Mouse (Mus musculus) megakaryocyte progenitor cell, adult 5-6 weeks (primary cell): ENCODE measurements around the gene Hc. TPM values are rescaled to one million over a fixed set of nuclear protein-coding genes. Genes with fewer than 3 reads are reported as not detected.
A peak's percentile ranks its signal among the peaks of the same experiment; 100 is the strongest.

Experiments used
- ATAC-seq: replicated peaks from 2 replicates; pipeline ENCODE4 v1.8.0; 2016; ENCODE audit warnings: mild to moderate bottlenecking, moderate TSS enrichment, inconsistent platforms; ENCODE audit not compliant: poor library complexity
- total RNA-seq, 2 experiments: library from RNA; stranded (forward) in 1 of 2; stranded (reverse) in 1 of 2; fragments of 157-497, 149-512 nt in 1 of 2; fragments of 200-1000 nt in 1 of 2; gene quantifications; 2 replicates each; pipeline versions ENCODE4 v1.2.3 to v1.2.4; 2015 to 2017

Gene Hc
- total RNA-seq (2015), result not detected in 2 replicates
- total RNA-seq (2017), result not detected in 2 replicates

DNA sequence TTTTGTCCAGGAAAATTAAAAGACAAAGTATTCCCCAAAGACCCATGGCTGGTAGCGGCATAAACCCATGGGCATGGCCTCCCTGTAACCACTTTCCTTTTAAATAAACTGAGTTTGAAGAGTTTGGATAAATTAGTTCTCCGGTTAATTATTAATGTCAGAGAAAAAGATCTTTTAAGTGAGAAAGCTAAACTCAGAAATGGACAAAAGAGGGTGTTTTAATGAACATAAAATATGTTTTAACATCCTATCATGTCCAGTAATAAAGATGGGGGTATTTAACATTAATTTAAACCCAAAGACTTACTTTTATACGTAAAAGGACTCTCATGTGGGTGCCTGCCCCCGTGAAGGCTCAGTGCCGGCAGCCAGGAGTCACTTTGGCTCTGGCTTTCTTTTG lies at the start of gene Hc:
Hc (minus strand) TSS at position 101 of the 400 bp plus-strand sequence.
- no peak for ATAC-seq

DNA sequence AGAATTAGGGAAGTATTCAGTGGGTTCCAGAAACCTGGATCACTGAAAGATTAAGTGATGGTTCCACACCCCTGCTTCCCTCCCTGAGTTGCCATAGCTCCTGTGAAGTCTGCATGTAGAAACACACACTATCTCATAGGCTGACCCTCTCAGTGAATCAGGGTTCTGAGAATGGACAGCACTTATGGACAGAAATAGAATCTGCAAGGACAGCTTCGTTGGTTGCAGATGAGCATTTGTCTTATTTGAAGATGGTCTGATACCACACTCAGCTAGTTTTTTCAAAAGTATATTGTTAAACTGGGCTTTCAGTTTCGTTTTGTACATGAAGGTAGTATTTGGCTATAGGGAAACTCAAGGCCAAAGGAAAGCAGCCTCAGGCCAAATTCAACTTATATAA lies 49.3 kb upstream of the Hc start:
- ATAC-seq, result no peak

DNA sequence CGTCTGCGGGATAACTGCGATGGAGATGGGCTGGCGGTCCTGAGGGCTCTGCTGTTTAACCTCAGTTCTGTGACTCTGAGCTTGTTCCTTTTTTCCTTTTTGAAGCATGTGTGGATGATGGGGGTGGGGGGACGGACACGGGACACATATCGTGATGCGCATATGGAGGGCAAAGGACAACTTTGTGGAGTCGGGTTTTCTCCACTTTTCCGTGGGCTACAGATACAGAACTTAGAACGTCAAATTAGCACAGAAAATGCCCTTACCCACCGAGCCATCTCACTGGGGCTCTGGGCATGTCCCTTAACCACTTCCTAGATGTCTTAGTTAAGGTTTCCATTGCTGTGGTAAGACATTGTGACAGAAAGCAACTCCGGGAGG lies 48.7 kb upstream of the Hc start:
- ATAC-seq, result peak; percentile 13

DNA sequence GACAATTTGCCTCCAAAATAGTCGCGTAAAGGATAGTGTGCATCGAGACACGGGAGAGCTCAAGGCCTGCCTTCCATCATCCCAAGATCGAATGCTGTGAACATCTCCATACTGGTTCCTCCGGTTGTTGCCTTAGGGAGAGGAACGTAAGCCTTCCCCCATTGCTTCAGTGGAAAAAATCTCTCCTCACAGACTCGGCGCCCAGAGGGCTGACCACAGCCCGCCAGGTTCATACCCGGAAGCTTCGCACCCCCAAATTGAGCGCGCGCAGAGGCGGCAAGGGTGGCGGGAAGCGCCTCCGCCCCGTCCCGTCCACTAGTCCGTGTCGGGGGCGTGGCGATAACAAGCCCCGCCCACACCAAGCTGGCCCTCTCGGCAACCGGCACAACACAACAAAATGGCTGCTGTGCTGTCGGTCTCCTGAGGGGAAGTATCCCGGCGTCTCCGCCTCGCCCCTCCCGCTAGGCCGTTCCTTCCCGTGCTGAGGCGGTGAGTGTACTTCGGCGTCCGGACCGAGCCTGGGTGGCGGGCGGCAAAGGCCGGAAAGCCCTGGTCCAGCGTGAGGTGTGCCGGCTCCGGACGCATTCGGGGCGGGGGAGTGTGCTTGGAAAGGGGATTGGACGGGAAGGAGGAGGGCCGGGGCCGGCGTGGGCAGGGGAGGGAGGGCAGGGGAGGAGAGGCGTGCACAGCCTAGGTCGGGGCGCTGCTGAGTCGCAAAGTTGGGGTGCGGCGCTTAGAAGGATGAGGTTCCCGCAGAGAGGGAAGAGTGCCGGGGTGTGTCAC lies 48.1 kb upstream of the Hc start, which contains the start of gene Cntrl:
Cntrl (plus strand) TSS at position 352 of the 783 bp plus-strand sequence.
- peak; percentile 81 for ATAC-seq

DNA sequence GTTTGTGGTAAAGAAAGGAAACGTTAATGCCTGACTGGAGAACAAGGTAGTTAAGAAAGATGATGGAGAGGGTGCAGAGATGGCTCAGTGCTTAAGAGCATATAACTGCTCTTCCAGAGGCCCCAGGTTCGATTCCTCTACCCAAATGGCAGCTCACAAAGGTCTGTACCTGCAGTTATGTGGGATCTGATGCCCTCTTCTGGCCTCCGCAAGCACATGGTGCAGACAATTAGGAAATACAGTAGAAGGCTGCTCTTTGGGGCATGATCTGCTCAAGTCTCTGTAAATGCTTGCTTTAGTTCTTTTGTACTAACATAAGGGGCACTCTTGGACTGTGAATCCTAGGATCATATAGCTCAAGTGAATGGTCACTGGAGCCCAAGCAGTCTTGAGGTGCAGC lies 47.5 kb upstream of the Hc start:
- peak; percentile 45 for ATAC-seq

DNA sequence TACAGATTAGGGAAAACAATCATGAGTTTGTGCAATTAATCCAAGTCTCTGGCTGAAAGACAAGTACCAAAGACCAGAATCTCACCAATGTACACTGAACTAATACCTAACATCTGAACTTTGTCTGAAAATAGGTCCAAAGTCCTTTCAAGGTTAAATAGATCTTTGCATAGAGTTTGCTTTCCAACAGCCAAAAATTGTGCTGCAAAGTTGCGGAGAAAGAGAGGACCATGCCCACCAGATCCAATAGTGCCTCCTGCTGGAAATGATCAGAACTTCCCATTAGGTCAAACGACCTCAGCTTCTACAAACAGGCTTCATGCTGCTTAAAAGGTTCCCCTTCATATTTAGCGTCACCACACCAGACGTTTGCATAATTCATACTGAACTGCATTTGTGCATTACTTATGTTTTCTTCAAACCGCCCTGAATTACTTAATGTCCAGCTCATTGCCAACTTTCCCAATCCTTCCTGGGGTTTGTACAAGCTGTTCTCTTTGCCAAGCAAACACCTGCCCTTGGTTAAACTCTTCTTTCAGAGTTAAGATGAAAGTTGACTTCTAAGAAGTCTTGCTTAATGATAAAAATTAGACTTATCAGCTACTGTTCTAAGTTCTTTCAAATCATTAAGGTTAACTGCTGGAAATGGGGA lies 46.9 kb upstream of the Hc start:
- ATAC-seq, result peak; percentile 28

DNA sequence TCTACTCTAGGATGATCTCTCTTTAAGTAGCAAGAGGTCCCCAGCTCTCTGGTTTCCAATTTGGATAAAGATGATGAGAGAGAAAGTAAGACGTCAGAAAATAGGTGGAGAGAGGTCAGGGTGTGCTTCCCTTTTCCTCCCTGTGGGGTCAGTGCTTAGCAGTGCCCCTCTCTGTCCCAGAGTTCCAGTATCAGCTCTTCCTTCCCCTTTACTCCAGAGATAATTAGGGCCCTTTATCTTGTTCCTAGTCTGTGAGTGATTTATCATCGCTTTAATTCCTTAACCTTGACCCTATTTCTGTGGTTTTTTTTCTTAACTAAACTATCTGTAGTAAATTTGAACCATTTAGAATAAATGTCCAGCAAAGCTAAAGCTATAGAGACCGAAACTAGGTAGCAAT lies 43.6 kb upstream of the Hc start:
- ATAC-seq, result no peak

DNA sequence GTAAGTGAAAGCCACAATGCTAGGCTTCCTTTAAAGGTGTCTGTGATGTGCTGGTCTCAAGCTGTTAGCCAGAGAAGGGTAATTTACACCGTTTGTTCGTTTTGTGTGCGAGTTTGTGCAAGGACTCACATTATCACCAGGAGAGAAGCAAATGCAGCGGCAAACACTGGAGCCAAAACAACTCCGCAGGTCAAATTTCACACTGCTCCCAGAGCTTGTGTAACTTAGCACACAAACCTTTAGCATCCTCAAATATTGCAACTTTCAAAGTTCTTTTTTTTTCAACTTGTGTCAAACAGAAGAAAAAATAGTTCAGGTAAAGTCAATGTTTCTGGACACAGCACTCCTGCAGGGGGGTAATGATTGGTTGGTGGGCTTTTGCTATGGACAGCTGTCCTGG lies 42.3 kb upstream of the Hc start:
- ATAC-seq, result no peak

DNA sequence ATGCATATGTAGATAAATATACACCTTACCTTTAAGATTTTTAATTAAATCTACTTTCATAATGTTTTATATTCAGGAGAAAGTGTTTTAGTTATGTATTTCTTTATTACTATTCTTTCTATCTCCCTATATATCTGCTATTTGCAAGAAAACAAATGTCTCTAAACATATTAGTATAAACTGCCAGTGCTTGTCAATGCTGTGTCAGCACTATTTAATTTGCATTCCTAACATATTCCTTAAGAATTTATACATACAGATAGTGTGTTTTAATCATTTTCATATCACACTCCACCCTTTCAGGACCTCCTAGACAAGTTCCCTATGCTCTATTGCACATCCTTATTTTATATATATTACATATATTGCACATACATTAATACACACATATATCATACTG lies 41.5 kb upstream of the Hc start:
- ATAC-seq, result no peak

DNA sequence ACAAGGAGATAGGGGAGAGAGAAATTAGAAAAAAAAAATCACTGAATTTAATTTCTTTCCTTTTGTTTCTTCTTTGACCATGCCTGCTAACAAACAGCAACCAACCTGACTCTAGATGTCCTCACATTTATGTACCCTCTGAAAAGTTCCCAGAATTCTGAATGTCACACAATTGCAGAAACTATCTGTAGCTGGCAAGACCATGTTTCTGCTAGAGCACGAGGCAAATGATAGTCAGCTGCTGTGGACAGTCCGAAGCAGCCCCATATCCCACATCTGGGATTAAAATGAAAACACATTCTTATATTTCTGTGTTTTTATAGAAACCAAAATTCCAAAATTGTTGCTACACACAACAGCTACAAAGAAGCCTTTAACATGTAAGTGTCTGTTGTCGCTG lies 40.2 kb upstream of the Hc start, which contains the start of gene AI182371:
AI182371 (minus strand) TSS at position 101 of the 400 bp plus-strand sequence.
- no peak for ATAC-seq

DNA sequence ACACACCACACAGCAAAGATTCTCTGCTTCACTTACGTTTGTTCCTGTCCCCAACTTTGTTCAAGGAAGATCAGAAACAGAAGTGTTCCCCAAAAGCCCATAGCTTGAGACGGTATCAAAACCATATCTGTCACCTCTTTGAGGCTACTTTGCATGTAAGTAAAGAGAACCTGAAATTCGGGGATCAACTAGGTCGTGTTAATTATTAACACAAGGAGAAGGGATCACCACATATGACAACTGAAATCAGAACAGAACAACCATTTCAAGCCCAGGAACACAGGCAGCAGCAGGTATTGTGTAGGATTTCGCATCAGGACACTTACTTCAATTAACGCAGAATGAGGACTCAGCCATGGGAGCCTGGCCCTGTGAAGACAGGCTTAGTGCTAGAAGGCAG lies 39.3 kb upstream of the Hc start:
- no peak for ATAC-seq

DNA sequence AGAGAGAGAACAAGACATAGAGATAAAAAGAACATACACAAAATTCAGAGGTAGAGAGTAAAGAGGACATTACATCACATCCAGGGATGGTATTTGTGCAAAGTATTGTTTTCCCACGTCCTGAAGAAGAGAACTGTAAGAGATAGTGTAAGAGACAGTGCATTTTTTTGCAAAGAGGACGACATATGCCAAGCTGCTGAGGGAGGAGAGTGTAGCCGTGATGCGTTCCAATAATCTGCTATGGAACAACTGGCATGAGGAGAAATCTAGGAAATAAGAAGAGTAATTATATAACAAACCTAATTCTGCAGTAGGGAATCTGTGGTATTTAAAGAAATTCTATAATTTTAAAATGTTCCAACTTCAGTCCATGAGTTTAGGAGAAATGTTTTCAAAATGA lies 26.2 kb upstream of the Hc start:
- no peak for ATAC-seq

DNA sequence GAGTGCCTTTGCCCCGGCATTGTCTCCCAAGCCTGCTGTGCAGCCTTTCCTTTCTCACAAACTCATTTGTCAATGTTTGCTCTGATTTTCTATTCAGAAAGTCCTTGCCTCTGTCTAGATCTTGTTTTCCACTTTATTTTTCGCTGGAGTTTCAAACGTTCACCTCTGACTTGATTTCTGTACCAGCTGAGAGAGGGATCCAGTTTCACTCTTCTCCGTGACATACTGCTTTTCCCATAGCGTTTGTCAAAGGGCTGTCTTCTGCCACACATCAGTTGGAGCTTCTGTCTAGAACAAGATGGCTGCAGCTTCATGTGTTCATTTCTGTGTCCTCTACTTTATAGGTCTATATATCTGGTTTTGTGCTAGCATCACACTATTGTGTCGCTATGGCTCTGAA lies 17.9 kb upstream of the Hc start:
- no peak for ATAC-seq

DNA sequence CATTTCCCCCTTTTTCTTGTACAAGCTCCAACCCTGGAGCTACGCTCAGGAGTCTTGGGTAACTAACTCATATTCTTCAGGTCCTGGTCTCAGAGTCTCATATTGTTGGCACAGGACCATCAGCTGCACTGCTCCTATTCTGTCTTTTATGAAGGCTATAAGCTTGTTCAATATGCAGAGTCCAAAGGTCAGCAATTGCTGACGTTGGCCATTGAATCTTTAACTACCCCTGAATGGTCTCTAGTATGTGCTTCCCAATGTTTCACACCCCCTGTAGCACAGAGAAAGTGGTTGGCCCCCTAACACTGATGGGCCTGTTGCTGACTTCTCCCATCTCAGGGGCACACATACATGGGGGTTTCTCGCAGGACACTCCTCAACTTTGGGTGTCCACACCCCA lies 13.1 kb upstream of the Hc start:
- no peak for ATAC-seq

DNA sequence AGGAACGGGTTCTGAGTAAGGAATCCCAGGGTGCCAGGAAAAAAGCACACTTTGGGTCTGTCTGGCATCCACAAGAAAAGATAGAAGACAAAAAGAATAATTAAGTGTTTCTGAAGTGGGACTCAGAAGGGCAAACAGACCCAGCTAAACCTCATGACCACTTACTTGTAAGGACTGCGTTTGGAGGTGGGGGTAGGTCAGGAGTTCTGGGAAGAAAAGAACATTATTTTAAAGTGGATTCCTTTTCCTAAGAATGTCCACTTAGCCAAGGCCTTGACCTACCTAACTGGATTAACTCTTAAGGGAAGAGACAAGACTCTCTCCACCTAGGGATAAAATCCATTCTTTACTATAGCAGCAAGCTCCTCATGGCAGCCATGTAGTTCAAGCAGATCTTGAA lies 11.3 kb upstream of the Hc start:
- no peak for ATAC-seq

DNA sequence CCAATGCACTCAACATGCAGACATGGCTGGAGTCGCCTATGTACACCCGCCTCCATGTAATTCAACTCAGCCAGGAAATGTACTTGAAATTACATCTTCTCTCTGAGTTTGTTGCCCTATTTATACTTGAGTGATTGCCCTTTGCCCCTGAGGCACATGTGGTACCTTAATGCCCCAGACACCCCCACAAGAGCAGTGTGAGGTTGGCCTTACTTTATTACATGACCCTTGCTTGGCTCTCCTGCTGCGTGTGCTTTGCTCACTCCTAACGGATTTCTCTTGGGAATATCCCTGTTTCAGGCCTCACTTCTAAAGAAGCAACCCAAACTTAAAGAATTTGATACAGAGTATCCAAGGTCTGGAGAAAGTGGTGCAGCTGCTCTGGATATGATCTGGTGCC lies 9.0 kb upstream of the Hc start:
- ATAC-seq, result no peak

DNA sequence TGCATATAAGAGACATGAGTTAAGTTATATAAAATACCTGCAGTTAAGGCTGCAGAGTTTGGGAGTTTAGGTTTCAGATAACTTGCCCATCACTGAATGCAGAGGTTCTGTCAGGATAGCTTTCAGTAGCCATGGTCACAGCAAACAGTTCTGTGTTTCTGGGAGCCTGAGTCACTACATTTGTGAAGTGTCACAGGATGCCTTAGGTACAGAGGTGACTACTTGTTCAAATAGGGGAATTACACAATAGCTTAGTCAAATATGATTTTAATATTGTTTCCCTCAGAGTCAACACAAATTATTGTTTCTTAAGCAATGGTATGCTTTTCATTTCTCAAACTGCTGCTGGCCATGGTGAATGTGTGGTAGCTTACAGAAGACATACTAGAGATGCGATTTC lies 7.9 kb upstream of the Hc start:
- no peak for ATAC-seq

DNA sequence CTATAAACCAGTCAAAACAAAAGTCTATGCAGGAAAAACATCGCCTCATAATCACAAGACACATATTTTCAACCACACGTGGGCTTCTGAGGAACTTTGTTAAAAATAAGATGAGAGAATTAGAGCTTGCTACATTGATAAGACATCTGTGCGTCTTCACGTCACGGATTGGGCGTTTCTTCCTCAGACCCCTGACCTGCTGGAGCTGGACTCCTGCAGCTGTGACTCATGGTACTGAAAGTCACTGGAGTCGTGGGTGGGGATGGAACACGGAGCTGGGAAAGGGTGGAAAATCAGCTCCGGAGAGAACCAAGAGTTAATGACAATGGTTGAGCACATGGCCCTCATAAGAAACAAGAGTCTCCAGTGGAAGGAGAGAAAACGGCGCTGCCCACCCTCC lies 5.9 kb upstream of the Hc start:
- ATAC-seq, result no peak

DNA sequence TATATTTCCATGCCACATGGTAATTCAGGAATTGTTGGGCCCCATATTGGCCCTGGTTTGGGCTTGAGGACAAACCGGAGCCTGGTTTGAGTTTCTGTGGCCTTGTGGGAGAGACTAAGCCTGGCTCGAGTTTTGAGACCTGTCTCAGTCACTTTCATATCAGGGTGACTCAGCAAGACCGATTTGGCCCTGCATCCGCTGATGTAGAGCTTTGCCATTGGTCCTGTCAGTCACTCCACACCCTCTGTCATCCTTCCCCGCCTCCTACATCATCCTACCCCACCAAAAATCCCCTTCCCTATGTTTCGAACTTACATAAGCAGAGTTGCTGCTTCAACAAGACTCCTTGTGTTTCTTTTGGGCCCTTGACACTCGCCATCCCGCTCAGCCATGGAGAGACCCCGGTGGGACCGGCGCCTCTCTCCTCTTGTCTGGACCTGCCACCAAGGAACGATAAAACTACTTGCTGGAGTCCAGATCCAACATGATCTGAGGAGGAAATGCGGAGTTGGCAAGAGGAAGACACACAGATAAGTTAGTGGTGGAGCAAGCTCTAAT lies 5.4 kb upstream of the Hc start:
- ATAC-seq, result no peak

DNA sequence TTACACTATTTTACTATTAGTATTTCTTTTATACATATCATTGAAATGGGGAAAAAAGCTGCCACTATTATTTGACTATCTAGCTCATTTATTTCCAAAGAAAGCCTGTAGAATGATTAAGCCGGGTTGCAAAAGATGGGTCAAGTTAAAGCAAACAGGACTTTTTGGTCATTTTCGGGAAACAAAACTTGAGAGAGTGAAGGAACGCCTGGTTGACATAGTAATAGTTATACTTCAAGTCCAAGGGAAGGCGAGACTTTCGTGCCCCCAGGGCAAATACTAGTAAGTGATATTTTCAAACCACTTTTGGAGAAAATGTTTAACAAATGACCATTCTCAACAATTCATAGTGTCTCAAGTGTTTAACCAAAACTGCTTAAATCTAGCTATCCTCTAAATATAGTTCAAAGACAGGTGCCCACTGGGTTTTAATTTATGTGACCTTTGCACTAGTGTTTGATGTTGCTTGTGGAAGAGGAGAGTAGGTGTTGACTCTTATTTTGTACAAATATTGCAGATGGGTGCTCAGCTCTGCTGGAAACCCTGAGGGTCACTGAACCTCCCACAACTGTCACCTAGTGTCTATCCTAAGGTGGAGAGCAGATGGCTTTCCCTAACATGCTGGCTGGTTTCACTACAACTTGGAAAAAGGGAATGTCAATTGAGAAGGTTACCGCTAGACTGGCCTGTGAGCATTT lies 2.2 kb upstream of the Hc start:
- ATAC-seq, result no peak

DNA sequence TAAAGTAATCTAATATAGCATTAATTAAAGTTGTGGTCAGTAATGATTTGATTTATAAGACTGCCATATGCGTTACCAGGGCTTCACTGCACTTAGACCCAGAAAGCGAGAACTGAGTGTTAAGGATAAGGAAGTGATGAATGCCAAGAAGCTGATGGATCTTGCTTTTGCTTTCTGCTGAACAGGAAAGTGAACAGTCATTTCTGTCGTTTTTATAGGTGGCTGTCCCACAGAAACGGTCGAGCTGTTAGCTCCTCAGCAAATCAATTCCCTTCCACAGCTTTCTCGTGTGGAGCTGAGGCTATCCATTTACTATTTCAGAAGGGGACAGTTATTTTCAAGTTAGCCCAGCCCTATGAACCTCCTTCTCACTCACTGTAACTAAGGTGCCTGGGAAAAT lies 341 bp downstream of the Hc start:
- no peak for ATAC-seq

DNA sequence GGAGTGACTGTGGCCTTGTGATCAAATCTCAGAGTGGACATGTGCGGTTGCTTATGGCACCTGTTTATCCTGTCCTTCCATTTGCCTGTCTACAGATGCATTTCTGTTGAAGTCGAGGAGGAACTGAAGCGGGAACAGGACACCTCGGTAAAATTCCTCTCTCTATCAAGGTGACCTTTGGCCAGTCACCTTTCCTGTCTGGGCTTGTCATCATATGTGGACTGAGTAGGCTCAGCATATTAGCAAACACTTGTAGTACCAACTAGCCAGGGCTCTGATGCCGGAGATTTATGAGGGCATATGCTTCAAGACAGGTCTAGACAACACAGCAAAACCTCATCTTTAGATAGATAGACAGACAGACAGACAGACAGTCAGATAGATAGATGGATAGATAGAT lies 982 bp downstream of the Hc start:
- no peak for ATAC-seq
